Mouse (Mus musculus) CH12.LX (cell line): ENCODE data around the gene Gm20388. TPM values are rescaled to one million over a fixed set of nuclear protein-coding genes. Genes with fewer than 3 reads are reported as not detected.

Experiments used
- DNase-seq: peaks from one replicate; pipeline ENCODE4 v3.0.0-alpha.2; 2013; ENCODE audit errors: extremely low read depth
- H3K27ac ChIP-seq: 2 replicates; pipeline ENCODE4 v1.5.1; 2012; ENCODE audit warnings: low read depth, mild to moderate bottlenecking, control low read depth, moderate library complexity; ENCODE audit not compliant: insufficient read depth
- H3K27me3 ChIP-seq: replicated peaks from 2 replicates; pipeline ENCODE3; 2012; ENCODE audit warnings: inconsistent platforms
- H3K36me3 ChIP-seq, 2 experiments: replicated peaks in 1 of 2; 2 replicates each; pipeline versions ENCODE3 to v1.6.1; 2012; ENCODE audit warnings: inconsistent platforms in 1 of 2, low read length in 1 of 2, mild to moderate bottlenecking in 1 of 2, mixed read lengths in 1 of 2, moderate library complexity in 1 of 2; ENCODE audit not compliant: control insufficient read depth in 1 of 2, insufficient read depth in 1 of 2
- H3K4me1 ChIP-seq, 2 experiments: 2 replicates each; pipeline ENCODE4 v1.6.1; 2012; ENCODE audit warnings: inconsistent platforms in 1 of 2, moderate library complexity in 1 of 2; ENCODE audit not compliant: insufficient read depth in 2 of 2, control insufficient read depth in 1 of 2
- H3K4me2 ChIP-seq: 2 replicates; pipeline ENCODE4 v1.6.1; 2012; ENCODE audit warnings: low read depth, mild to moderate bottlenecking, control low read depth; ENCODE audit not compliant: poor library complexity, insufficient read depth, severe bottlenecking
- H3K4me3 ChIP-seq, 3 experiments: fragments of 150-350 bp in 1 of 3; sonication (generic) in 1 of 3; replicated peaks in 1 of 3; 2 replicates each; pipeline versions ENCODE3 to v1.5.1; 2011 to 2012; ENCODE audit warnings: low read depth in 2 of 3, low read length in 2 of 3, mild to moderate bottlenecking in 2 of 3, moderate library complexity in 2 of 3, control low read depth in 1 of 3, improper control_type of control experiment in 1 of 3, inconsistent platforms in 1 of 3, mixed read lengths in 1 of 3; ENCODE audit not compliant: poor library complexity in 1 of 3
- H3K79me2 ChIP-seq: replicated peaks from 2 replicates; pipeline ENCODE4 v1.6.1; 2012; ENCODE audit warnings: mild to moderate bottlenecking, moderate library complexity; ENCODE audit not compliant: control insufficient read depth, poor library complexity, insufficient read depth, severe bottlenecking; ENCODE audit errors: extremely low read depth
- H3K9ac ChIP-seq: 2 replicates; pipeline ENCODE4 v1.6.1; 2012; ENCODE audit warnings: low read depth, mild to moderate bottlenecking, control low read depth, moderate library complexity; ENCODE audit not compliant: insufficient read depth
- H3K9me3 ChIP-seq: replicated peaks from 2 replicates; pipeline ENCODE3; 2012; ENCODE audit warnings: low read length, inconsistent platforms, mixed read lengths
- BHLHE40 ChIP-seq: IDR thresholded peaks from 2 replicates; pipeline ENCODE4 v1.6.1; 2011; ENCODE audit warnings: mild to moderate bottlenecking, low read depth, low read length, improper control_type of control experiment
- CHD1 ChIP-seq: IDR thresholded peaks from 2 replicates; pipeline ENCODE4 v1.6.1; 2012; ENCODE audit warnings: low read depth, low read length, improper control_type of control experiment, inconsistent platforms
- E2F4 ChIP-seq: IDR thresholded peaks from 2 replicates; pipeline ENCODE4 v1.6.1; 2011; ENCODE audit warnings: low read depth, low read length, improper control_type of control experiment; ENCODE audit not compliant: insufficient replicate concordance
- EP300 ChIP-seq: IDR thresholded peaks from 2 replicates; pipeline ENCODE4 v1.6.1; 2011; ENCODE audit warnings: low read length, improper control_type of control experiment
- IRF4 ChIP-seq: IDR thresholded peaks from 2 replicates; pipeline ENCODE4 v1.6.1; 2014; ENCODE audit warnings: low read depth, mild to moderate bottlenecking, inconsistent platforms, low read length, improper control_type of control experiment
- JUND ChIP-seq: conservative IDR thresholded peaks from 2 replicates; pipeline ENCODE4 v1.6.1; 2011; ENCODE audit warnings: low read depth, low read length, improper control_type of control experiment
- MAZ ChIP-seq: IDR thresholded peaks from 2 replicates; pipeline ENCODE4 v1.6.1; 2012; ENCODE audit warnings: low read depth, mild to moderate bottlenecking, inconsistent platforms, low read length, improper control_type of control experiment, moderate library complexity
- MXI1 ChIP-seq: IDR thresholded peaks from 2 replicates; pipeline ENCODE4 v1.6.1; 2011; ENCODE audit warnings: mild to moderate bottlenecking, low read depth, low read length, improper control_type of control experiment
- MYC ChIP-seq: IDR thresholded peaks from 2 replicates; pipeline ENCODE4 v1.6.1; 2011; ENCODE audit warnings: low read depth, mild to moderate bottlenecking, improper control_type of control experiment, low read length
- NRF1 ChIP-seq: IDR thresholded peaks from 2 replicates; pipeline ENCODE4 v1.6.1; 2014; ENCODE audit warnings: low read depth, mild to moderate bottlenecking, inconsistent platforms, low read length, improper control_type of control experiment, moderate library complexity
- RAD21 ChIP-seq: IDR thresholded peaks from 2 replicates; pipeline ENCODE4 v1.6.1; 2011; ENCODE audit warnings: low read depth, mild to moderate bottlenecking, low read length, improper control_type of control experiment, moderate library complexity
- RCOR1 ChIP-seq: conservative IDR thresholded peaks from 2 replicates; pipeline ENCODE4 v1.6.1; 2012; ENCODE audit warnings: low read depth, mild to moderate bottlenecking, inconsistent platforms, low read length, improper control_type of control experiment
- SIN3A ChIP-seq: IDR thresholded peaks from 2 replicates; pipeline ENCODE4 v1.6.1; 2012; ENCODE audit warnings: low read length, improper control_type of control experiment, inconsistent platforms
- USF2 ChIP-seq: conservative IDR thresholded peaks from 2 replicates; pipeline ENCODE4 v1.6.1; 2011; ENCODE audit warnings: low read depth, low read length, improper control_type of control experiment
- ZMIZ1 ChIP-seq: IDR thresholded peaks from 2 replicates; pipeline ENCODE4 v1.6.1; 2012; ENCODE audit warnings: low read depth, mild to moderate bottlenecking, inconsistent platforms, low read length, improper control_type of control experiment
- dilution Hi-C: fragments of 300-500 bp; cut with MboI; formaldehyde crosslinking; loops from 2 replicates; pipeline ENCODE4 v1.14.3; 2020; ENCODE audit warnings: low sequenced_read_pairs; ENCODE audit not compliant: extremely low pct_unique_long_range_greater_than_20kb, extremely low pct_ligation_motif_present
- in situ Hi-C: fragments of 300-500 bp; cut with MboI; formaldehyde crosslinking; loops from 3 replicates; pipeline ENCODE4 v1.14.3; 2019; ENCODE audit warnings: low sequenced_read_pairs, low pct_ligation_motif_present, low pct_unique_long_range_greater_than_20kb, mixed read lengths
- polyA plus RNA-seq: library from polyadenylated mRNA; unstranded; fragments of >175 nt; gene quantifications from 2 replicates; pipeline ENCODE4 v1.2.1, GENCODE M21; 2012; ENCODE audit warnings: low read depth; ENCODE audit not compliant: insufficient read length
- total RNA-seq, 2 experiments: library from RNA; depleted of rRNA; stranded (reverse); fragments of 300-350 nt in 1 of 2; fragments of >200 nt in 1 of 2; gene quantifications; 2 replicates each; pipeline ENCODE4 v1.2.3; 2012 to 2014

Gm20388 gene
- total and polyA plus RNA-seq, 3 experiments = 14.8 to 26.3 (median 22.2) TPM

GRCm38 (mm10) chr8:122286899-122287298 lies 2376.3 kb downstream of the Gm20388 start:
- Histone ChIP-seq H3K9ac (no peak overlapping the region), H3K4me2 (peak overlapping the region; percentile 82; the same call in 1 of the 2 replicates), H3K27ac (no peak overlapping the region), H3K79me2 (peaks cover 37% of the 10 kb centered on the region)
- in situ Hi-C loops = no loop called here
- TF ChIP-seq E2F4 (no peak), MXI1 (0 out of 2 replicates have a peak, but pooled peaks have one; percentile 25)
- TF ChIP-seq, all 38 proteins: peak for 1
- H3K36me3 ChIP-seq = peaks cover 5 to 55% of the 10 kb centered on the region in 2 experiments
- H3K27me3 ChIP-seq = no peaks in the 10 kb centered on the region
- dilution Hi-C loops = no loop called here
- no peak for DNase-seq
- H3K9me3 ChIP-seq = no peaks in the 10 kb centered on the region
- H3K4me3 ChIP-seq = peak overlapping the region in 1 of 3 experiments; percentile 33
- H3K4me1 ChIP-seq = peaks cover 47 to 66% of the 10 kb centered on the region in 2 experiments

- Histone ChIP-seq H3K36me3 (peaks cover 5 to 63% of the 10 kb centered on the region in 2 experiments), H3K4me1 (peaks cover 47 to 74% of the 10 kb centered on the region in 2 experiments), H3K9ac (no peak overlapping the region), H3K4me2 (no peak overlapping the region), H3K27ac (no peak overlapping the region), H3K79me2 (peaks cover 32% of the 10 kb centered on the region), H3K4me3 (no peak overlapping the region), H3K27me3 (no peaks in the 10 kb centered on the region), H3K9me3 (no peaks in the 10 kb centered on the region)
- dilution Hi-C loops (no loop called here), in situ Hi-C loops (no loop called here)
- TF ChIP-seq BHLHE40 = no peak
- TF ChIP-seq IRF4 = no peak
- TF ChIP-seq EP300 = no peak
- no peak for DNase-seq
Observed at GRCm38 (mm10) chr8:122287742-122288141, 2377.1 kb downstream of the Gm20388 start.

DNA sequence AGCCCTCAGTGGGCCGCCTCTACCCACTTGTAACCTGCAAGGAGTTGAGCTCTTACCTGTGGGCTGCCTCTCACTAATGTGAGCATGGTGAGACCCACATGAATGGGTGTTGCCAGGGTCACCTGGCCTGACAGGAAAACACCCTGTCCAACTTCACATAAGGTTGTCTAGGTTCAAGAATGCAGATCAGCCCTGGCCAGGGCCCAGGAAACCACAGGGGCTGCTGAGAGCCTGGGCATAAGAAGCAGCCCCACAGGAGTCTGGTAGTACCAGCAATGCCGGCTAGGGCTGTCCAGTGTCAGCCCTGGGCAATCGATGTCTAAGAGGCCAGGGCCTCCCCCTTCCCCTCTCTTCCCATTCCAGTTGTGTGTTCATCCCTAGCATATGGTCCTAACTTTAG lies 2377.7 kb downstream of the Gm20388 start:
- H3K9me3 ChIP-seq = no peaks in the 10 kb centered on the region
- no peak for TF ChIP-seq E2F4
- no peak for TF ChIP-seq RCOR1
- no peak for TF ChIP-seq MAZ
- no peak for TF ChIP-seq ZMIZ1
- no peak for TF ChIP-seq MYC
- no peak for TF ChIP-seq EP300
- no peak for TF ChIP-seq BHLHE40
- TF ChIP-seq MXI1 = no peak
- no peak for TF ChIP-seq USF2
- no peak for TF ChIP-seq SIN3A
- no peak for TF ChIP-seq CHD1
- no peak for TF ChIP-seq RAD21
- no peak for TF ChIP-seq JUND
- TF ChIP-seq NRF1 = no peak
- no peak for TF ChIP-seq IRF4
- peaks cover 5 to 69% of the 10 kb centered on the region in 2 experiments for H3K36me3 ChIP-seq
- no peak overlapping the region for H3K27ac ChIP-seq
- peaks cover 26% of the 10 kb centered on the region for H3K79me2 ChIP-seq
- H3K4me1 ChIP-seq = peaks cover 47 to 80% of the 10 kb centered on the region in 2 experiments
- dilution Hi-C loops (no loop called here), in situ Hi-C loops (no loop called here)
- peak overlapping the region in 1 of 3 experiments; percentile 1 for H3K4me3 ChIP-seq
- no peak overlapping the region for H3K4me2 ChIP-seq
- no peaks in the 10 kb centered on the region for H3K27me3 ChIP-seq
- H3K9ac ChIP-seq = no peak overlapping the region
- DNase-seq = no peak
